Mouse (Mus musculus) gastrocnemius, adult 8-10 months (tissue): ENCODE results near the gene Psen2. TPM values are rescaled to one million over a fixed set of nuclear protein-coding genes. Genes with fewer than 3 reads are reported as not detected.

Experiments used
- DNase-seq, 2 experiments: peaks; one replicate each; pipeline ENCODE4 v3.0.0; 2022; ENCODE audit warnings: low spot score in 2 of 2
- total RNA-seq, 4 experiments: library from RNA; stranded (reverse); gene quantifications; 2 replicates each; pipeline ENCODE4 v1.2.4; 2022

Gene Psen2
- total RNA-seq, 4 experiments from 2014 or later: 7.2 to 8.1 (median 7.8) TPM

GRCm38 (mm10) chr1:180277563-180277962 is 14.3 kb upstream of the Psen2 start:
- DNase-seq: no peak

- DNase-seq: no peak
These were observed 11.6 kb upstream of the Psen2 start for GRCm38 (mm10) chr1:180274725-180275308.

- no peak for DNase-seq
These were observed 5.8 kb upstream of the Psen2 start for GRCm38 (mm10) chr1:180269033-180269432.

- peak; percentile 77 to 86 for DNase-seq
These were observed 5.2 kb upstream of the Psen2 start for GRCm38 (mm10) chr1:180268249-180269031.

- DNase-seq: no peak
These were observed 3.9 kb upstream of the Psen2 start for GRCm38 (mm10) chr1:180267151-180267550.

GRCm38 (mm10) chr1:180265399-180265798 is 2.2 kb upstream of the Psen2 start:
- DNase-seq: no peak

GRCm38 (mm10) chr1:180264851-180265250 is 1.6 kb upstream of the Psen2 start:
- no peak for DNase-seq

GRCm38 (mm10) chr1:180264389-180264788 is 1.2 kb upstream of the Psen2 start:
- DNase-seq: no peak

GRCm38 (mm10) chr1:180261857-180262570 is 1.2 kb downstream of the Psen2 start:
- no peak for DNase-seq

GRCm38 (mm10) chr1:180261415-180261814 is 1.8 kb downstream of the Psen2 start:
- no peak for DNase-seq

GRCm38 (mm10) chr1:180260886-180261285 is 2.4 kb downstream of the Psen2 start:
- no peak for DNase-seq

GRCm38 (mm10) chr1:180259753-180260152 is 3.5 kb downstream of the Psen2 start:
- DNase-seq: no peak

GRCm38 (mm10) chr1:180257446-180257845 is 5.8 kb downstream of the Psen2 start:
- no peak for DNase-seq

GRCm38 (mm10) chr1:180256866-180257265 is 6.4 kb downstream of the Psen2 start:
- DNase-seq: no peak

- DNase-seq: peak; percentile 91 to 93
These were observed 7.0 kb downstream of the Psen2 start for GRCm38 (mm10) chr1:180256138-180256674.

GRCm38 (mm10) chr1:180255294-180256117 is 7.7 kb downstream of the Psen2 start:
- peak; percentile 25 to 26 for DNase-seq

- DNase-seq: no peak
These were observed 8.9 kb downstream of the Psen2 start for GRCm38 (mm10) chr1:180254316-180254715.

- no peak for DNase-seq
These were observed 10.5 kb downstream of the Psen2 start for GRCm38 (mm10) chr1:180252656-180253190.

- no peak for DNase-seq
These were observed 11.8 kb downstream of the Psen2 start for GRCm38 (mm10) chr1:180251176-180252048.

GRCm38 (mm10) chr1:180250441-180250830 is 12.8 kb downstream of the Psen2 start:
- no peak for DNase-seq
